Mouse (Mus musculus): ENCODE measurements around the gene Psmd6. TPM values are rescaled to one million over a fixed set of nuclear protein-coding genes. Genes with fewer than 3 reads are reported as not detected.

Gene Psmd6
- total RNA-seq (2014; fragmentation: Nextera tagmentation) (81.6 and 111 TPM in 2 replicates), total RNA-seq (2017) (264 and 265 TPM in 2 replicates), polyA plus RNA-seq (2012) (77.1 and 83.0 TPM in 2 replicates)

DNA sequence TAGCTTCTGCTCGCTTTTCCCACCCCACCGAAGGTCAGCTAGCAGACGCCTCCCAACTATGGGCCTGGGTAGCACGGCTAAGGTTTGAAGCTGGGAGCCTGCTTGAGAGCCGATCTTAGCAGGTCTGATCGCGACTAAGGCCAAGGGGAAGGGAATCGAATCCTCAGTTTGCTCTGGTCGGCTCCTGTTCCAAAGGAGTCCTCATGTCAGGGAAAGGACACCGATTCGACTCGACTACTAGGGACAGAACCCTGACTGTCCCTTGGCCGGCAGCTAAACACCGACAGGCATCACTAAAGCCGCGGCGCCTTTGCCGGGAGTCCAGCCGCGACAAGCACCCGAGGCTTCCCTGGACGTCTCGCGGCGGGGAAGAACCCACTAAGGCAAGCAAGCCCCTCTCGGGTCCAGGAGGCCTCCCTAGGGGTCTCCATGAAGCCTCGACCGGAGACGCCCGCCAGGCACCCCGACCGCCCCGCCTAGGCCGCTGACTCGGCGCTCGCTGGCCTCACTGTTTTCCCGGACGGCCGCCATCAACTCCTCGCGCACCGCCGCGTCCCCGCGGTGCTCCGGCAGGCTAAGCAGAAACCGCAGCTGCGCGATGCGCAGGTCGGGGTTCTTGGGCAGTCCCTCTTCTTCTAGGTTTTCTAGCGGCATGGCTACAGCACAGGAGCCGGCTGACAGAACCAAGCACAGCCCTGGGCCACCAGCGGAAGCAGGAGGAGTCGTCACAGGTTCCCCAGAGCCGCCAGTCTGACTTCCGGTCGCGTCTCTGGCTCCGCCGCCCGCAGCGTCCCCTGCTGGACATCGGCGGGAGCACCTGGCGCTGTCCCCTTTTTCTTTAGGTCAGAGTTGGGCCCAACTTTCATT is at the start of gene Psmd6:
TSS of gene Psmd6 (minus strand) at position 755 of the 867 bp plus-strand sequence.
- H3K4me3 ChIP-seq (ENCODE audit: low read depth, low read length): peak within 1 kb of the TSS; percentile 90
- DNase-seq (ENCODE audit: low spot score) (peak; percentile 80), ATAC-seq (ENCODE audit: extremely low read depth, insufficient number of reproducible peaks, low FRiP score, poor library complexity, severe bottlenecking) (peak; percentile 91)
- H3K9me3 ChIP-seq (replicated peaks): no peaks in the 10 kb centered on the region
- H3K4me1 ChIP-seq (ENCODE audit: insufficient read depth, low read depth, low read length): peaks cover 19% of the 10 kb centered on the region
- H3K36me3 ChIP-seq (replicated peaks): peaks cover 39% of the 10 kb centered on the region
- H3K27me3 ChIP-seq (ENCODE audit: insufficient read depth, low read length): peaks cover 7% of the 10 kb centered on the region
- no peak for TF ChIP-seq GATA1 (IDR thresholded peaks at IDR 0.05; ENCODE audit: borderline replicate concordance, low read length)
- TF ChIP-seq CTCF (IDR thresholded peaks at IDR 0.05; ENCODE audit: low read depth, low read length): peak; percentile 98
- TF ChIP-seq POLR2AphosphoS5 (IDR thresholded peaks at IDR 0.05; ENCODE audit: insufficient replicate concordance, low read depth, low read length): no peak
- no peak for TF ChIP-seq TAL1 (conservative IDR thresholded peaks at IDR 0.05; ENCODE audit: low read depth, low read length)
- TF ChIP-seq GATA2 (IDR thresholded peaks at IDR 0.05; ENCODE audit: borderline replicate concordance, low read depth, low read length): no peak

DNA sequence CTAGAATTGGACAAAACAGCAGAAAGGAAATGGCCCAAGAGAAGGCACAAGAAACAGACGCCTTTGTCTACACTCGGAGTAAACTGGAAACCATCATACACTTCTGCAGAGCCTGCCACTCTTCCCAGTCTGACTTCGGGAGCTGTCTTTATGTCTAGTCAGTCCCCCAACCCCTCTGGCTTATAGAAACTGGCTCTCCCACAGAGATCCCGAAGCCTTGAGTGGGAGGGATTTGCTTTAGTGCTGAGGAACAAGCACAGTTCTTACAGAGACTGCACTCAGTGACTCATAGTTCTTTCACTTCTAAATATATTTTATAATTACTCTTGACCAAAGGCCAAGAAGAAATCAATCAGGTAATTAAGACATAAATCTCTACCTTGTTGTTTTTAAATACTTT is 10.1 kb downstream of the Psmd6 start:
- H3K4me1 ChIP-seq (ENCODE audit: insufficient read depth, low read depth, low read length): no peaks in the 10 kb centered on the region
- no peak overlapping the region for H3K4me3 ChIP-seq (ENCODE audit: low read depth, low read length)
- no peaks in the 10 kb centered on the region for H3K9me3 ChIP-seq (replicated peaks)
- TF ChIP-seq CTCF (IDR thresholded peaks at IDR 0.05; ENCODE audit: low read depth, low read length) (no peak), TAL1 (conservative IDR thresholded peaks at IDR 0.05; ENCODE audit: low read depth, low read length) (no peak), GATA1 (IDR thresholded peaks at IDR 0.05; ENCODE audit: borderline replicate concordance, low read length) (no peak), POLR2AphosphoS5 (IDR thresholded peaks at IDR 0.05; ENCODE audit: insufficient replicate concordance, low read depth, low read length) (no peak), GATA2 (IDR thresholded peaks at IDR 0.05; ENCODE audit: borderline replicate concordance, low read depth, low read length) (no peak)
- ATAC-seq (ENCODE audit: extremely low read depth, insufficient number of reproducible peaks, low FRiP score, poor library complexity, severe bottlenecking) (no peak; the same call in 1 of the 2 replicates), DNase-seq (ENCODE audit: low spot score) (no peak)
- no peaks in the 10 kb centered on the region for H3K27me3 ChIP-seq (ENCODE audit: insufficient read depth, low read length)
- peaks cover 73% of the 10 kb centered on the region for H3K36me3 ChIP-seq (replicated peaks)

DNA sequence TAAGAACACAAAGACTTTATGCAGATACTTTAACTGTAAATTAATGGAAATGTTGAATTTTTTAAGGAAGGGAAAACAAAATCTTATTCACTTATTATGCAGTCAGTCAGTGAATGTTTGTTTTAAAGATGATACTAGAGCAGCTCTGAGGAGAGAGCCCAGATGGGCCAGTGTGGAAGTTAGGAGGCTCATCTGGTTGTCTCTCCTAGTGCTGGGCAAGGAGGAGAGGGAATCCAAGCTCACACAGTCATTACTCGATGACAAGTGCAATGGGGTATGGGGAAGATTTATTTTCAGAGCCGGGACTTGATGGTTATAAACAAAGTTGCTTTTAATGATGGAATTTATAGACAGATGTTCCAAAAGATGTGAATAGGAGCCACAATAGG is 15.9 kb downstream of the Psmd6 start:
- Histone ChIP-seq H3K4me1 (ENCODE audit: insufficient read depth, low read depth, low read length) (peaks cover 6% of the 10 kb centered on the region; the same call in 1 of the 2 replicates), H3K4me3 (ENCODE audit: low read depth, low read length) (no peak overlapping the region), H3K9me3 (replicated peaks) (no peaks in the 10 kb centered on the region), H3K27me3 (ENCODE audit: insufficient read depth, low read length) (no peaks in the 10 kb centered on the region), H3K36me3 (replicated peaks) (peaks cover 63% of the 10 kb centered on the region)
- no peak for ATAC-seq (ENCODE audit: extremely low read depth, insufficient number of reproducible peaks, low FRiP score, poor library complexity, severe bottlenecking)
- no peak for DNase-seq (ENCODE audit: low spot score)
- TF ChIP-seq TAL1 (conservative IDR thresholded peaks at IDR 0.05; ENCODE audit: low read depth, low read length): no peak
- TF ChIP-seq CTCF (IDR thresholded peaks at IDR 0.05; ENCODE audit: low read depth, low read length): no peak
- no peak for TF ChIP-seq POLR2AphosphoS5 (IDR thresholded peaks at IDR 0.05; ENCODE audit: insufficient replicate concordance, low read depth, low read length)
- TF ChIP-seq GATA2 (IDR thresholded peaks at IDR 0.05; ENCODE audit: borderline replicate concordance, low read depth, low read length): no peak
- no peak for TF ChIP-seq GATA1 (IDR thresholded peaks at IDR 0.05; ENCODE audit: borderline replicate concordance, low read length)

DNA sequence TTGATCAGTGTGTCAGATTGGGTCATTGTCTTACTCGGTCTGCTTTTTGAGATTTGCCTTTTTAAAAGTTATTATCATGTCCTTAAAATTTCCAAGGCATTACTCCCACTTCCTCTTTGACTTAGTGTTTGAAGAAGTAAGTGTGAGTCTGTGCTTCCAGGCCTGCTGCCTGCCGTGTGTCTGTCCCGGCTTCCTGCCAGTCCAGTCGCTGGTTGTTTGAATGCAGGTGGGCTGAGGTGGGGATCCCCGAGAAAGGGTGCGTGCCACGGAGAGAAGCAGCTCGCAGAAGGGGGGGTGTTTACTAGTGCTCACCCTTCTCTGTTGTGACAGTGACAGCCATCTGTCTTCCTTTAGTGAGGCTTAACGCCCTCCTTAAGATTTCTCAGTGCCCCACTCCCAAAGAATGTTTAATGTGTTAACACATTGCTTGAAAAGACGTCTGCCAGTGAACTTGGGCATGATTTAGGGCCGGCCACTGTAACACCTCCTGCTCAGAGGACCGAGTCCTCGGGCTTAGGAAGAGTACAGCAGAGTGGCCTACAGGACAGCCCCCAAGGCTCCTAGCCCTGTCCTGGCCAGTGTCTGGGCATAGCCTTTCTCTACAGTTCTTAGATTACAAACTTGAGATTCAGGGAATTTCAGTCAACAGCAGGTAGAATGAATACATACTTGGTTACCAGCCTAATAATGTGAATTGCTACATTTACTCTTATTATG is 16.4 kb downstream of the Psmd6 start:
- H3K4me1 ChIP-seq (ENCODE audit: insufficient read depth, low read depth, low read length): peaks cover 6% of the 10 kb centered on the region; the same call in 1 of the 2 replicates
- no peaks in the 10 kb centered on the region for H3K9me3 ChIP-seq (replicated peaks)
- TF ChIP-seq CTCF (IDR thresholded peaks at IDR 0.05; ENCODE audit: low read depth, low read length): no peak
- no peak for TF ChIP-seq GATA1 (IDR thresholded peaks at IDR 0.05; ENCODE audit: borderline replicate concordance, low read length)
- no peak for TF ChIP-seq TAL1 (conservative IDR thresholded peaks at IDR 0.05; ENCODE audit: low read depth, low read length)
- TF ChIP-seq GATA2 (IDR thresholded peaks at IDR 0.05; ENCODE audit: borderline replicate concordance, low read depth, low read length): no peak
- no peak for TF ChIP-seq POLR2AphosphoS5 (IDR thresholded peaks at IDR 0.05; ENCODE audit: insufficient replicate concordance, low read depth, low read length)
- H3K4me3 ChIP-seq (ENCODE audit: low read depth, low read length): no peak overlapping the region
- ATAC-seq (ENCODE audit: extremely low read depth, insufficient number of reproducible peaks, low FRiP score, poor library complexity, severe bottlenecking) (no peak), DNase-seq (ENCODE audit: low spot score) (no peak)
- peaks cover 68% of the 10 kb centered on the region for H3K36me3 ChIP-seq (replicated peaks)
- H3K27me3 ChIP-seq (ENCODE audit: insufficient read depth, low read length): no peaks in the 10 kb centered on the region

DNA sequence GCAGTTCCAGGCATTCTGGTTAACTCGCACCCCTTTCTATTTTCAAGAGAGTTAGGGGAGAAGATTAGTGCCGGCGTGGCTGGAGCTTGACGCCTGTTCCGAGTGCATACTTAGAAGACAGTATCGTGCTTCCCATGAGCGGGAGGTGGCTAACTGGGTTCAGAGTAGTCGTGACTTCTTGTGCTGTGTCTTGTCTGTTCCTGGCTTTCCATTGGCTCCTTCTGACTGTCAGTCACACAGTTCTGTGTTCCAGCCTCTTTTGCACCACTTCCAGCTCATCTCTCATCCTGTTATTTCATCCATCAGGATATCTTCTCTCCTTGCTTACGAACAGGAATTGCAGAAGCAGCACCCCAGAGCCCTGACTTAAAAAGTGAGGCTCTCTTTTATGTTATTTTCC is 19.5 kb downstream of the Psmd6 start:
- DNase-seq (ENCODE audit: low spot score) (no peak), ATAC-seq (ENCODE audit: extremely low read depth, insufficient number of reproducible peaks, low FRiP score, poor library complexity, severe bottlenecking) (no peak)
- H3K9me3 ChIP-seq (replicated peaks): no peaks in the 10 kb centered on the region
- peaks cover 9% of the 10 kb centered on the region; the same call in 1 of the 2 replicates for H3K4me1 ChIP-seq (ENCODE audit: insufficient read depth, low read depth, low read length)
- H3K27me3 ChIP-seq (ENCODE audit: insufficient read depth, low read length): no peaks in the 10 kb centered on the region
- H3K36me3 ChIP-seq (replicated peaks): peaks cover 74% of the 10 kb centered on the region
- no peak overlapping the region for H3K4me3 ChIP-seq (ENCODE audit: low read depth, low read length)
- no peak for TF ChIP-seq TAL1 (conservative IDR thresholded peaks at IDR 0.05; ENCODE audit: low read depth, low read length)
- no peak for TF ChIP-seq CTCF (IDR thresholded peaks at IDR 0.05; ENCODE audit: low read depth, low read length)
- no peak for TF ChIP-seq GATA2 (IDR thresholded peaks at IDR 0.05; ENCODE audit: borderline replicate concordance, low read depth, low read length)
- TF ChIP-seq POLR2AphosphoS5 (IDR thresholded peaks at IDR 0.05; ENCODE audit: insufficient replicate concordance, low read depth, low read length): no peak
- TF ChIP-seq GATA1 (IDR thresholded peaks at IDR 0.05; ENCODE audit: borderline replicate concordance, low read length): no peak

All from G1E (cell line).